17 mouse cellular contexts compared by ENCODE assay signal in genomic region chr7:28309737-28310136, GRCm38 (mm10). TPM values are rescaled to one million over a fixed set of nuclear protein-coding genes. Genes with fewer than 3 reads are reported as not detected.
DNase-seq lines count a peak whose midpoint lies in the region; ATAC-seq lines count a peak whose summit lies in the region.
"Had no signal": no experiment of that assay in that cellular context is flagged by ENCODE, and none has a peak within 500 bp of the region (broad histone marks: within the 10 kb centered on the region; RNA-seq: fewer than 3 reads in every experiment).

No protein-coding gene starts in this region.

- H3K36me3 ChIP-seq in forebrain, embryonic 10.5 days (replicated peaks) = peaks cover 70% of the 10 kb centered on the region
- H3K36me3 ChIP-seq in forebrain, embryonic 14.5 days (ENCODE audit: control insufficient read depth, insufficient read depth, low read length) = peaks cover 65% of the 10 kb centered on the region
- H3K36me3 ChIP-seq in limb, embryonic 12.5 days = peaks cover 65% of the 10 kb centered on the region
- peaks cover 68% of the 10 kb centered on the region for H3K36me3 ChIP-seq in limb, embryonic 10.5 days
- peaks cover 69% of the 10 kb centered on the region for H3K36me3 ChIP-seq in embryonic facial prominence, embryonic 10.5 days (replicated peaks)
- H3K36me3 ChIP-seq in neural tube, embryonic 13.5 days = peaks cover 65% of the 10 kb centered on the region

- DNase-seq in forebrain, embryonic 10.5 days (ENCODE audit: extremely low spot score, low spot score) = no peak
- DNase-seq in forebrain, embryonic 14.5 days (ENCODE audit: low spot score) = no peak
- DNase-seq in limb, embryonic 10.5 days (ENCODE audit: low spot score) = no peak
- no peak for DNase-seq in embryonic facial prominence, embryonic 10.5 days (ENCODE audit: low spot score)
- no peak for DNase-seq in layer of hippocampus, adult 9-11 months
- no peak for DNase-seq in ovary, postnatal 10 days (ENCODE audit: low spot score)
- DNase-seq: adrenal gland, adult 8-10 months; cerebellum, adult 9-10 months; heart, postnatal 10 days; kidney, postnatal 25 days had no signal

- no peak for ATAC-seq in forebrain, embryonic 14.5 days
- ATAC-seq in limb, embryonic 12.5 days (ENCODE audit: insufficient number of reproducible peaks, insufficient read depth, low FRiP score, low TSS enrichment, low read depth) = no peak
- ATAC-seq in neural tube, embryonic 13.5 days (ENCODE audit: low read depth) = no peak
- ATAC-seq: intestine, embryonic 15.5 days had no signal

- H3K9ac ChIP-seq in forebrain, embryonic 14.5 days (ENCODE audit: low read length) = no peak overlapping the region
- no peak overlapping the region for H3K9ac ChIP-seq in limb, embryonic 12.5 days (replicated peaks)
- H3K9ac ChIP-seq in neural tube, embryonic 13.5 days = no peak overlapping the region
- H3K9ac ChIP-seq: lung, embryonic 15.5 days had no signal

- H3K4me2 ChIP-seq in forebrain, embryonic 14.5 days (ENCODE audit: low read length) = no peak overlapping the region
- H3K4me2 ChIP-seq in limb, embryonic 12.5 days = peak overlapping the region; percentile 84; the same call in 1 of the 2 replicates
- H3K4me2 ChIP-seq in neural tube, embryonic 13.5 days = 0 out of 2 replicates have a peak overlapping the region, but pooled peaks have one; percentile 94
- H3K4me2 ChIP-seq: intestine, embryonic 15.5 days had no signal

- H3K4me1 ChIP-seq in forebrain, embryonic 10.5 days = peaks cover 26% of the 10 kb centered on the region
- peaks cover 6% of the 10 kb centered on the region for H3K4me1 ChIP-seq in forebrain, embryonic 14.5 days (ENCODE audit: control insufficient read depth, insufficient read depth, low read length)
- peaks cover 14% of the 10 kb centered on the region for H3K4me1 ChIP-seq in limb, embryonic 12.5 days (replicated peaks)
- H3K4me1 ChIP-seq in limb, embryonic 10.5 days = peaks cover 20% of the 10 kb centered on the region
- H3K4me1 ChIP-seq in embryonic facial prominence, embryonic 10.5 days = peaks cover 21% of the 10 kb centered on the region
- peaks cover 30% of the 10 kb centered on the region for H3K4me1 ChIP-seq in neural tube, embryonic 13.5 days (replicated peaks)

- peak overlapping the region; percentile 67 for H3K4me3 ChIP-seq in forebrain, embryonic 10.5 days
- H3K4me3 ChIP-seq in forebrain, embryonic 14.5 days (ENCODE audit: low read depth, low read length) = no peak overlapping the region
- H3K4me3 ChIP-seq in limb, embryonic 12.5 days (replicated peaks) = 0 out of 2 replicates have a peak overlapping the region, but pooled peaks have one; percentile 0
- H3K4me3 ChIP-seq in limb, embryonic 10.5 days = no peak overlapping the region
- peak overlapping the region; percentile 97; the same call in 1 of the 2 replicates for H3K4me3 ChIP-seq in embryonic facial prominence, embryonic 10.5 days
- no peak overlapping the region for H3K4me3 ChIP-seq in neural tube, embryonic 13.5 days
- H3K4me3 ChIP-seq: lung, embryonic 15.5 days had no signal

- 69% methylated on average over 9 of the region's 9 CpGs for WGBS in forebrain, embryonic 10.5 days
- WGBS in forebrain, embryonic 14.5 days = 71% methylated on average over 9 of the region's 9 CpGs
- 39% methylated on average over 9 of the region's 9 CpGs for WGBS in limb, embryonic 12.5 days
- 38% methylated on average over 9 of the region's 9 CpGs for WGBS in limb, embryonic 10.5 days
- WGBS in embryonic facial prominence, embryonic 10.5 days = 65% methylated on average over 9 of the region's 9 CpGs
- WGBS in neural tube, embryonic 13.5 days = 28% methylated on average over 9 of the region's 9 CpGs

- no peaks in the 10 kb centered on the region for H3K9me3 ChIP-seq in forebrain, embryonic 10.5 days
- no peaks in the 10 kb centered on the region for H3K9me3 ChIP-seq in forebrain, embryonic 14.5 days (replicated peaks; ENCODE audit: control insufficient read depth, low read length)
- no peaks in the 10 kb centered on the region for H3K9me3 ChIP-seq in limb, embryonic 12.5 days
- no peaks in the 10 kb centered on the region for H3K9me3 ChIP-seq in limb, embryonic 10.5 days (replicated peaks)
- H3K9me3 ChIP-seq in embryonic facial prominence, embryonic 10.5 days = no peaks in the 10 kb centered on the region
- no peaks in the 10 kb centered on the region for H3K9me3 ChIP-seq in neural tube, embryonic 13.5 days
- H3K9me3 ChIP-seq: intestine, embryonic 15.5 days; lung, embryonic 15.5 days; megakaryocyte, embryonic 14.5 days had no signal

- H3K27me3 ChIP-seq in forebrain, embryonic 10.5 days (ENCODE audit: poor library complexity, severe bottlenecking) = no peaks in the 10 kb centered on the region
- no peaks in the 10 kb centered on the region for H3K27me3 ChIP-seq in forebrain, embryonic 14.5 days (replicated peaks; ENCODE audit: control insufficient read depth, insufficient read depth, low read length)
- no peaks in the 10 kb centered on the region for H3K27me3 ChIP-seq in limb, embryonic 12.5 days
- no peaks in the 10 kb centered on the region for H3K27me3 ChIP-seq in limb, embryonic 10.5 days (ENCODE audit: low read depth, poor library complexity, severe bottlenecking)
- no peaks in the 10 kb centered on the region for H3K27me3 ChIP-seq in embryonic facial prominence, embryonic 10.5 days (replicated peaks; ENCODE audit: low read depth, poor library complexity, severe bottlenecking)
- H3K27me3 ChIP-seq in neural tube, embryonic 13.5 days = no peaks in the 10 kb centered on the region
- H3K27me3 ChIP-seq: intestine, embryonic 15.5 days; lung, embryonic 15.5 days; megakaryocyte, embryonic 14.5 days had no signal

- H3K27ac ChIP-seq in forebrain, embryonic 10.5 days = peak overlapping the region; percentile 94; the same call in 1 of the 2 replicates
- H3K27ac ChIP-seq in forebrain, embryonic 14.5 days (ENCODE audit: low read depth, low read length) = no peak overlapping the region
- H3K27ac ChIP-seq in limb, embryonic 12.5 days = no peak overlapping the region
- no peak overlapping the region for H3K27ac ChIP-seq in limb, embryonic 10.5 days
- no peak overlapping the region for H3K27ac ChIP-seq in embryonic facial prominence, embryonic 10.5 days (replicated peaks)
- no peak overlapping the region for H3K27ac ChIP-seq in neural tube, embryonic 13.5 days (replicated peaks)
- H3K27ac ChIP-seq: intestine, embryonic 15.5 days; lung, embryonic 15.5 days had no signal

RNA-seq across cellular contexts. Expression of gene Timm50, which starts 2.1 kb away (rescaled TPM):
- 238 and 253 TPM in 2 replicates for polyA plus RNA-seq in forebrain, embryonic 10.5 days (2016; fragmentation: Nextera tagmentation; extraction: Ambion mirVana)
- polyA plus RNA-seq in forebrain, embryonic 14.5 days (2014; fragmentation: Nextera tagmentation; extraction: Ambion mirVana) = 163 and 171 TPM in 2 replicates
- 166 and 169 TPM in 2 replicates for polyA plus RNA-seq in limb, embryonic 12.5 days (2016; fragmentation: Nextera tagmentation; extraction: Ambion mirVana)
- polyA plus RNA-seq in limb, embryonic 10.5 days (2016; fragmentation: Nextera tagmentation; extraction: Ambion mirVana) = 223 and 243 TPM in 2 replicates
- polyA plus RNA-seq in embryonic facial prominence, embryonic 10.5 days (2016; fragmentation: Nextera tagmentation; extraction: Ambion mirVana) = 215 and 243 TPM in 2 replicates
- 125 and 131 TPM in 2 replicates for polyA plus RNA-seq in neural tube, embryonic 13.5 days (2015; fragmentation: Nextera tagmentation; extraction: Ambion mirVana)

RNA-seq across cellular contexts. Expression of gene Dll3, which starts 7.7 kb away (rescaled TPM):
- 13.4 and 13.7 TPM in 2 replicates for polyA plus RNA-seq in forebrain, embryonic 10.5 days (2016; fragmentation: Nextera tagmentation; extraction: Ambion mirVana)
- 14.2 and 16.3 TPM in 2 replicates for polyA plus RNA-seq in forebrain, embryonic 14.5 days (2014; fragmentation: Nextera tagmentation; extraction: Ambion mirVana)
- 3.5 and 3.7 TPM in 2 replicates for polyA plus RNA-seq in limb, embryonic 12.5 days (2016; fragmentation: Nextera tagmentation; extraction: Ambion mirVana)
- 0.56 and 2.3 TPM in 2 replicates for polyA plus RNA-seq in limb, embryonic 10.5 days (2016; fragmentation: Nextera tagmentation; extraction: Ambion mirVana)
- 7.3 and 13.9 TPM in 2 replicates for polyA plus RNA-seq in embryonic facial prominence, embryonic 10.5 days (2016; fragmentation: Nextera tagmentation; extraction: Ambion mirVana)
- 31.1 and 31.6 TPM in 2 replicates for polyA plus RNA-seq in neural tube, embryonic 13.5 days (2015; fragmentation: Nextera tagmentation; extraction: Ambion mirVana)
- polyA plus RNA-seq: urinary bladder, adult 2 months had no signal

RNA-seq across cellular contexts. Expression of gene Selenov, which starts 18.8 kb away (rescaled TPM):
- 0.50 and 0.66 TPM in 2 replicates for polyA plus RNA-seq in forebrain, embryonic 10.5 days (2016; fragmentation: Nextera tagmentation; extraction: Ambion mirVana)
- 0.22 and 0.23 TPM in 2 replicates for polyA plus RNA-seq in forebrain, embryonic 14.5 days (2014; fragmentation: Nextera tagmentation; extraction: Ambion mirVana)
- not detected in 2 replicates for polyA plus RNA-seq in limb, embryonic 12.5 days (2016; fragmentation: Nextera tagmentation; extraction: Ambion mirVana)
- polyA plus RNA-seq in limb, embryonic 10.5 days (2016; fragmentation: Nextera tagmentation; extraction: Ambion mirVana) = not detected in 2 replicates
- polyA plus RNA-seq in embryonic facial prominence, embryonic 10.5 days (2016; fragmentation: Nextera tagmentation; extraction: Ambion mirVana) = 0.18 and 0.49 TPM in 2 replicates
- 0.50 and 0.69 TPM in 2 replicates for polyA plus RNA-seq in neural tube, embryonic 13.5 days (2015; fragmentation: Nextera tagmentation; extraction: Ambion mirVana)
- polyA plus RNA-seq: embryonic facial prominence, embryonic 14.5 days; intestine, embryonic 15.5 days; lung, embryonic 15.5 days; urinary bladder, adult 2 months had no signal

RNA-seq across cellular contexts. Expression of gene Supt5, which starts 28.8 kb away (rescaled TPM):
- 118 and 120 TPM in 2 replicates for polyA plus RNA-seq in forebrain, embryonic 10.5 days (2016; fragmentation: Nextera tagmentation; extraction: Ambion mirVana)
- 62.6 and 77.8 TPM in 2 replicates for polyA plus RNA-seq in forebrain, embryonic 14.5 days (2014; fragmentation: Nextera tagmentation; extraction: Ambion mirVana)
- polyA plus RNA-seq in limb, embryonic 12.5 days (2016; fragmentation: Nextera tagmentation; extraction: Ambion mirVana) = 99.0 and 117 TPM in 2 replicates
- polyA plus RNA-seq in limb, embryonic 10.5 days (2016; fragmentation: Nextera tagmentation; extraction: Ambion mirVana) = 123 and 124 TPM in 2 replicates
- 122 and 124 TPM in 2 replicates for polyA plus RNA-seq in embryonic facial prominence, embryonic 10.5 days (2016; fragmentation: Nextera tagmentation; extraction: Ambion mirVana)
- 92.1 and 94.1 TPM in 2 replicates for polyA plus RNA-seq in neural tube, embryonic 13.5 days (2015; fragmentation: Nextera tagmentation; extraction: Ambion mirVana)

RNA-seq across cellular contexts. Expression of gene Eid2b, which starts 32.2 kb away (rescaled TPM):
- 9.6 and 9.7 TPM in 2 replicates for polyA plus RNA-seq in forebrain, embryonic 10.5 days (2016; fragmentation: Nextera tagmentation; extraction: Ambion mirVana)
- polyA plus RNA-seq in forebrain, embryonic 14.5 days (2014; fragmentation: Nextera tagmentation; extraction: Ambion mirVana) = 33.3 and 35.1 TPM in 2 replicates
- 17.6 and 18.5 TPM in 2 replicates for polyA plus RNA-seq in limb, embryonic 12.5 days (2016; fragmentation: Nextera tagmentation; extraction: Ambion mirVana)
- 7.6 and 11.2 TPM in 2 replicates for polyA plus RNA-seq in limb, embryonic 10.5 days (2016; fragmentation: Nextera tagmentation; extraction: Ambion mirVana)
- polyA plus RNA-seq in embryonic facial prominence, embryonic 10.5 days (2016; fragmentation: Nextera tagmentation; extraction: Ambion mirVana) = 9.3 and 9.7 TPM in 2 replicates
- polyA plus RNA-seq in neural tube, embryonic 13.5 days (2015; fragmentation: Nextera tagmentation; extraction: Ambion mirVana) = 37.2 and 38.2 TPM in 2 replicates

Comparison
In these comparisons a context has a peak if more than half of its experiments do, and no peak if none do; other contexts are left out.
1. H3K4me3 ChIP-seq: peak in forebrain, embryonic 10.5 days (single experiment), limb, embryonic 12.5 days (single experiment) and embryonic facial prominence, embryonic 10.5 days (single experiment); none in forebrain, embryonic 14.5 days (single experiment), limb, embryonic 10.5 days (single experiment) and neural tube, embryonic 13.5 days (single experiment).